Mouse (Mus musculus) v-Abl transformed pro-B cells (cell line): Measurements from ENCODE around the gene Ube3b.

Experiments
- in situ Hi-C, 2 experiments: fragments of 400-800 bp; cut with MboI; formaldehyde crosslinking; loops; one replicate each; pipeline ENCODE4 v1.15.1; 2025; ENCODE audit not compliant: unreplicated experiment in 2 of 2

The Ube3b gene

GRCm38 (mm10) chr5:114380209-114381012 is at the start of gene Ube3b, which contains the start of gene Kctd10:
Gene Ube3b, plus strand, starts transcription at chr5:114380607.
Gene Kctd10, minus strand, starts transcription at chr5:114380508.
- in situ Hi-C loops = loop anchor here (5.0 kb wide), 2 partner anchors 63 to 68 kb away; no protein-coding TSS in a partner anchor

DNA sequence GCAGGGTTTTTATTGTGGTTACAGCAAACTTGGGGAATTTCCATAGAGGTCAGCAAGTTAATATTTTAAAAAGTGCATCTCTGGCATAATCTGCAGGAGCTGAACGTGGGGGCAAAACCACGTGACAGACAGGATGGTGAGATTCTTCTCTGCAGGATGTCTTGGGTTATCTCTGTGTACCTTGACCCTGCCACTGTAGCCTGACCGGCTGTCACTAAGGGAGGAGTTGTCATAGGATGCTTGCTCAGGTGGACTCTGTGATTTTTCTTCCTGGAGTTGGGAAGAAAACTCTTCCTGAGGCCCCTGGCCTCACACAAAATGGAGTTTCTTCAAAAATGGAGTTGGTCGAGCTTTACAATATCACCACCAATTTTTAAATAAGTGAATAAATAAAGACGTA is 37.4 kb upstream of the Ube3b start:
- in situ Hi-C loops = no loop called here

- in situ Hi-C loops = no loop called here
Observed at GRCm38 (mm10) chr5:114343612-114344011, 36.8 kb upstream of the Ube3b start.

GRCm38 (mm10) chr5:114345538-114345937 is 34.9 kb upstream of the Ube3b start:
- in situ Hi-C loops = no loop called here

GRCm38 (mm10) chr5:114347005-114347404 is 33.4 kb upstream of the Ube3b start:
- in situ Hi-C loops = no loop called here

GRCm38 (mm10) chr5:114351490-114351889 is 28.9 kb upstream of the Ube3b start:
- in situ Hi-C loops = no loop called here

DNA sequence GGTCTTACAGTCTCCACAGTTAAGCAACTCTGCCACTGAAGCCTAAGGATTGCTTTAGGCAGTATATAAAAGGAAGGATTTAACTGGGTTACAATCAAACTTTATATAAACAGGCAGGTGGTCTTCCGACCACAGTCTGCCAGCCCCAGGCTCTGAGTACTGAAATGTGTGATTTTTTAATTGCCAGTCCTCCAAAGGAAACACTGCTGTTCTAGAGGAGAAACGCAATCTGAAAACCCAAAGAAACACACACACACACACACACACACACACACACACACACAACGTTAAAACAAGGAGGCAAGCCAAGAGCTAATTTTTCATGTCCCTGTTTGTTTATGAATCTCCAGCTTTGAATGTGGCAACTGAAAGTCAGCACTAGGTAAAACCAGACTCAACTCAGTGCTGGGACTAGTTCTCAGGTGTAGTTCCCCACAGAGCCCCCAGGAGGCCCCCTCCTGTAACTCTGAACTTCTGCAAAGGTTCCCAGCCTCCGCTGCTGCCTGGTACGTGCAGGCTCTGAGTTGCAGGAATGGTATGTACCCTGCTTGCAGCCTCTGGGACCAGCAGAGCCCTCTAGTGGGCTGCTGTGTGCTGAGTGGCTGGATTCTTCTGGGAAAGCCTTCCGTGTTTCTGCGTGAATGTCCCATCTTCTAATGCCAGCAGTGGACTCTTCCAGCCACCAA is 24.0 kb upstream of the Ube3b start:
- in situ Hi-C loops = no loop called here

- in situ Hi-C loops = no loop called here
Observed at GRCm38 (mm10) chr5:114356936-114357751, 23.3 kb upstream of the Ube3b start.

DNA sequence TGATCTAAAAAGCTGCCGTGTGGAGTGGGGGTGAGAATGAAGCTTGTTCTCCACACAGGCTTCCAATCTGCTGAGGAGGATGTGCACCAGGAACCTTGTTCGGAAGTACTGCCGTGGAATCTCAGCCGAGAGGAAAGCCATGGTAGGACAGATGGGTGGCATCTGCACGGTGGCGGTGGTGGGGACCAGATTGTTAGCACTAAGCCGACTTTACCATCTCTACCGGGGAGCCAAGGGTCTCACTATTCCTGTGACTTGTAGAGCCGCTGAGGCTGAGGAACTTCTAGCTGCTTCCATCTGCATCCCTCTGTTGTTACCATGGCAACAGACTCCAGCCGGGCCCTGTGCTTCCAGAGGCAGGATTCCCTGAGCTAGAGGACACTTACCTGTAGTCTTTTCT is 21.6 kb upstream of the Ube3b start:
- in situ Hi-C loops = no loop called here

GRCm38 (mm10) chr5:114359586-114359985 is 20.8 kb upstream of the Ube3b start:
- in situ Hi-C loops = no loop called here

DNA sequence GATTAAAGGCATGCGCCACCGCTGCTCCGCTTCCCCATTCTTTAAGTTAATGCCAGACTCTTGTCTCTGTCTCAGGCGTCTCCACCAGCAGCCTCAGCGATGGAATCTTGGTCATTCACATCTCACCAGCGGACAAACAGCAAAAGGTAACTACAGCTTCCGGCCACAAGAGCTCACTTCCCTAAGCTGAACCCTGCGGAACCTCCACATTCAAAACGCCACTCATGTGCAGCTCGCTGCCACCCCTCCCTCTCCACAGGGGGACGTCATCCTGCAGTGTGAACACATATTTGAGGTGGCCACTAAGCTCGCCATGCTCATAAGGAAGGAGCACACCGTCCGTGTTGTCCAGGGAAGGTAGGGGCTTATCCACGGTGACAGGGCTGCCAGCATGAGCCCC is 19.4 kb upstream of the Ube3b start:
- in situ Hi-C loops = no loop called here

GRCm38 (mm10) chr5:114365043-114365752 is 15.2 kb upstream of the Ube3b start:
- in situ Hi-C loops = no loop called here

DNA sequence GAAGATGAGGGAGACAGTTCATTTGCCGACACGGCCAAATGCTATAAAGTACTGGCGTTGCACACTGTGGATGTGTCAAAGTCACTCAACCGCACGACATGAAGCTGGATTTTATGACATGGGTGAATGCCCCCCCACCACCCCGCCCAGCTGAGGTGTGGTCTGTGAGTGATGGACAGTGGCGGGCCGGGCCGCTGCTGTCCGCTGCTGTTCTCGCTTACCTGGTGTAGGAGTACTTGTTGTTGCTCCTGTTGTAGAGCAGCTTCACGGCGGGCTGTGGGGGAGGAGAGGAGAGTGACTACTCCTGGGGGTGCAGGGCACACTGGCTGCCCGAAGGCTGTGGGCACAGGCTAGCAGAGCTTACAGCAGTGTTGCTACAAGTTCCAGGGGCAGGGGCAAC is 12.3 kb upstream of the Ube3b start:
- in situ Hi-C loops = no loop called here

- in situ Hi-C loops = no loop called here
Observed at GRCm38 (mm10) chr5:114368803-114369496, 11.5 kb upstream of the Ube3b start.

- in situ Hi-C loops = no loop called here
Observed at GRCm38 (mm10) chr5:114369921-114370320, 10.5 kb upstream of the Ube3b start.

- in situ Hi-C loops = no loop called here
Observed at GRCm38 (mm10) chr5:114370371-114370776, 10.0 kb upstream of the Ube3b start.

DNA sequence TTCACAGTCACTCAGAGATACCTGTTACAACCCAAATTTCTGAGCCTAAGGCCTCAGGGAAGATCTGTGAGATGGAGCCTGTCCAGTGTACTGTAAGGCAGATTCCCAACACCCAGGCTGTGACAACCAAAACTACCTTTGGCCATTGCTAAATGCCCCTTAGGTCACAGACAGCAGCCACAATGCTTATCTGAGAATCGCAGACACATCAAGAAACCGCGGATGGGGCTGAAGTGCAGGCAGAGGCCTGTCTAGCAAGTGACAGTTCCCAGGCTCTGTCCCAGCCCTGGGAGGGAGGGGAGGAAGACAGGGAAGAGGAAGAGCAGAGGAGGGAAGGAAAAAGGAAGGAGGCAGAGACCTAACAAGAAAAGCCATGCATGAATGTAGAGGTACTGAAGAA is 9.1 kb upstream of the Ube3b start:
- in situ Hi-C loops = no loop called here

- in situ Hi-C loops = no loop called here
Observed at GRCm38 (mm10) chr5:114371731-114372473, 8.5 kb upstream of the Ube3b start.

DNA sequence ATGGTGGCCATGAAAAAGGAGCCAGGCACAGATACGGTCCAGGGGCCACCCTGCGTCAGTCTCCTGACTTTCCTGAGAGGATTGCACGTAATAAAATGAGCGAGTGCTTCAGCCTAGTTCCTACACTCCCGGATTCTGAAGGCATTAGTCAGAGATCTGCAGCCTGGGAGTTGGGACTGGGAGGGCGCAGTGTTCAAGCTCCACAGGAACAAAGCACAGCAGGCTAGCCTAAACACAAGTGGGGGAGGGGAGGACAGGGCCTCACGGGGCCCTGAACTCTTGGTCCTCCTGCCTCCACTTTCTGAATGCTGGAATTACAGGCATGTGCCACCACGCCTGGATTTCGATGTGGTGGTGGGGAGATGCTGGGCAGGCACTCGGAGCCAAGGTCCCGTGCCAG is 7.8 kb upstream of the Ube3b start:
- in situ Hi-C loops = no loop called here
